ENCODE assay signal across 8 mouse cellular contexts in genomic region chr8:123137645-123138077, GRCm38 (mm10). TPM values are rescaled to one million over a fixed set of nuclear protein-coding genes. Genes with fewer than 3 reads are reported as not detected.
DNase-seq lines count a peak whose midpoint lies in the region; ATAC-seq lines count a peak whose summit lies in the region.

No protein-coding gene starts in this region.

- ATAC-seq in forebrain, embryonic 14.5 days = peak; percentile 92
- peak; percentile 49 for ATAC-seq in hindbrain, embryonic 14.5 days (ENCODE audit: low FRiP score)

- H3K27me3 ChIP-seq in forebrain, embryonic 14.5 days (replicated peaks; ENCODE audit: control insufficient read depth, insufficient read depth, low read length) = no peaks in the 10 kb centered on the region
- no peaks in the 10 kb centered on the region for H3K27me3 ChIP-seq in hindbrain, embryonic 14.5 days (ENCODE audit: control insufficient read depth, insufficient read depth, low read length)

- no peak overlapping the region for H3K4me3 ChIP-seq in forebrain, embryonic 14.5 days (ENCODE audit: low read depth, low read length)
- no peak overlapping the region for H3K4me3 ChIP-seq in hindbrain, embryonic 14.5 days (replicated peaks; ENCODE audit: low read length)

- peak overlapping the region; percentile 40; the same call in 1 of the 2 replicates for H3K27ac ChIP-seq in forebrain, embryonic 14.5 days (ENCODE audit: low read depth, low read length)
- 0 out of 2 replicates have a peak overlapping the region, but pooled peaks have one; percentile 3 for H3K27ac ChIP-seq in hindbrain, embryonic 14.5 days

- peak; percentile 62 for DNase-seq in gastrocnemius, postnatal 10 days
- no peak for DNase-seq in gastrocnemius, adult 18-20 months (ENCODE audit: low spot score)
- peak; percentile 58 for DNase-seq in Muller cell, postnatal 12 days (ENCODE audit: inconsistent ontology term)
- peak; percentile 91 for DNase-seq in forebrain, embryonic 14.5 days (ENCODE audit: low spot score)
- DNase-seq in hindbrain, embryonic 14.5 days (ENCODE audit: low spot score) = peak; percentile 54
- DNase-seq in left cerebral cortex, postnatal 36 days (ENCODE audit: low spot score in 2 of 2) = peak; percentile 60 to 69
- peak; percentile 69 for DNase-seq in right cerebral cortex, postnatal 25 days
- no peak for DNase-seq in c-Kit-positive CD71-positive TER-119-positive erythroid progenitor cells, embryonic 14.5 days (ENCODE audit: low spot score)

- H3K4me1 ChIP-seq in forebrain, embryonic 14.5 days (ENCODE audit: control insufficient read depth, insufficient read depth, low read length) = peaks cover 27% of the 10 kb centered on the region
- peaks cover 13% of the 10 kb centered on the region for H3K4me1 ChIP-seq in hindbrain, embryonic 14.5 days (replicated peaks; ENCODE audit: control insufficient read depth, insufficient read depth, low read length)

- no peak overlapping the region for H3K4me2 ChIP-seq in forebrain, embryonic 14.5 days (ENCODE audit: low read length)
- no peak overlapping the region for H3K4me2 ChIP-seq in hindbrain, embryonic 14.5 days (replicated peaks)

- WGBS in forebrain, embryonic 14.5 days = 5% methylated on average over 2 of the region's 2 CpGs
- 5% methylated on average over 2 of the region's 2 CpGs for WGBS in hindbrain, embryonic 14.5 days

- H3K36me3 ChIP-seq in forebrain, embryonic 14.5 days (ENCODE audit: control insufficient read depth, insufficient read depth, low read length) = no peaks in the 10 kb centered on the region
- no peaks in the 10 kb centered on the region for H3K36me3 ChIP-seq in hindbrain, embryonic 14.5 days (replicated peaks; ENCODE audit: control insufficient read depth, insufficient read depth)

- H3K9ac ChIP-seq in forebrain, embryonic 14.5 days (ENCODE audit: low read length) = no peak overlapping the region
- no peak overlapping the region for H3K9ac ChIP-seq in hindbrain, embryonic 14.5 days

- intact Hi-C loops in left cerebral cortex, postnatal 36 days (cut with DNase I) = no loop called here

- 0 out of 2 replicates have a peak, but pooled peaks cover 2% of the 10 kb centered on the region for H3K9me3 ChIP-seq in forebrain, embryonic 14.5 days (replicated peaks; ENCODE audit: control insufficient read depth, low read length)
- no peaks in the 10 kb centered on the region for H3K9me3 ChIP-seq in hindbrain, embryonic 14.5 days (ENCODE audit: control insufficient read depth, low read length)

RNA-seq across cellular contexts. Expression of gene Sult5a1, which starts 20.5 kb away (rescaled TPM):
- 1 to 10 TPM; 5.8 to 6.4 TPM for total RNA-seq in gastrocnemius, postnatal 10 days (2021)
- total RNA-seq in gastrocnemius, adult 18-20 months (2021) = 1 to 10 TPM; 1.7 to 2.2 TPM
- polyA plus RNA-seq in forebrain, embryonic 14.5 days (2014; fragmentation: Nextera tagmentation; extraction: Ambion mirVana) = 0.33 and 0.93 TPM in 2 replicates
- polyA plus RNA-seq in hindbrain, embryonic 14.5 days (2014; fragmentation: Nextera tagmentation; extraction: Ambion mirVana) = 1.3 and 3.0 TPM in 2 replicates
- not detected for total RNA-seq in left cerebral cortex, postnatal 36 days (2021)

RNA-seq across cellular contexts. Expression of gene Cpne7, which starts 20.5 kb away (rescaled TPM):
- total RNA-seq in gastrocnemius, postnatal 10 days (2021) = under 1 TPM; 0.41 to 0.82 TPM
- under 1 TPM in 1 of 2 experiments, not detected in 1; 0.14 TPM for total RNA-seq in gastrocnemius, adult 18-20 months (2021)
- polyA plus RNA-seq in forebrain, embryonic 14.5 days (2014; fragmentation: Nextera tagmentation; extraction: Ambion mirVana) = 1.0 and 2.7 TPM in 2 replicates
- 2.2 and 3.3 TPM in 2 replicates for polyA plus RNA-seq in hindbrain, embryonic 14.5 days (2014; fragmentation: Nextera tagmentation; extraction: Ambion mirVana)
- total RNA-seq in left cerebral cortex, postnatal 36 days (2021) = 10 to 100 TPM; 42.7 to 75.2 TPM

RNA-seq across cellular contexts. Expression of gene Rpl13, which starts 35.5 kb away (rescaled TPM):
- 100 to 1,000 TPM; 676 to 736 TPM for total RNA-seq in gastrocnemius, postnatal 10 days (2021)
- 100 to 1,000 TPM; 432 to 435 TPM for total RNA-seq in gastrocnemius, adult 18-20 months (2021)
- 1,075 and 1,254 TPM in 2 replicates for polyA plus RNA-seq in forebrain, embryonic 14.5 days (2014; fragmentation: Nextera tagmentation; extraction: Ambion mirVana)
- 766 and 865 TPM in 2 replicates for polyA plus RNA-seq in hindbrain, embryonic 14.5 days (2014; fragmentation: Nextera tagmentation; extraction: Ambion mirVana)
- total RNA-seq in left cerebral cortex, postnatal 36 days (2021) = 100 to 1,000 TPM; 350 to 427 TPM

RNA-seq across cellular contexts. Expression of gene Dpep1, which starts 48.4 kb away (rescaled TPM):
- total RNA-seq in gastrocnemius, postnatal 10 days (2021) = 1 to 10 TPM; 5.1 to 6.6 TPM
- 10 to 100 TPM in 1 of 2 experiments, 1 to 10 TPM in 1; 8.9 to 14.4 TPM for total RNA-seq in gastrocnemius, adult 18-20 months (2021)
- polyA plus RNA-seq in forebrain, embryonic 14.5 days (2014; fragmentation: Nextera tagmentation; extraction: Ambion mirVana) = not detected in 2 replicates
- 0.25 and 0.34 TPM in 2 replicates for polyA plus RNA-seq in hindbrain, embryonic 14.5 days (2014; fragmentation: Nextera tagmentation; extraction: Ambion mirVana)
- not detected for total RNA-seq in left cerebral cortex, postnatal 36 days (2021)

Comparison
In these comparisons a context has a peak if more than half of its experiments do, and no peak if none do; other contexts are left out.
1. DNase-seq: peak in gastrocnemius, postnatal 10 days (single experiment), Muller cell, postnatal 12 days (single experiment), forebrain, embryonic 14.5 days (single experiment), hindbrain, embryonic 14.5 days (single experiment), left cerebral cortex, postnatal 36 days (2 of 2) and right cerebral cortex, postnatal 25 days (single experiment); none in gastrocnemius, adult 18-20 months (single experiment) and c-Kit-positive CD71-positive TER-119-positive erythroid progenitor cells, embryonic 14.5 days (single experiment).
2. RNA of gene Cpne7, which starts 20.5 kb away (total RNA-seq): 42.7 to 75.2 TPM in left cerebral cortex, postnatal 36 days; 0.41 to 0.82 TPM in gastrocnemius, postnatal 10 days and 0.14 TPM in gastrocnemius, adult 18-20 months; every median in the first group is over 10 times any median in the second.